Mouse (Mus musculus): ENCODE results near the gene Ephb1. TPM values are rescaled to one million over a fixed set of nuclear protein-coding genes. Genes with fewer than 3 reads are reported as not detected.

The Ephb1 gene
- polyA plus RNA-seq, 1 experiment from 2014 or later: 0.66 TPM

- Histone ChIP-seq H3K36me3 (no peaks in the 10 kb centered on the region), H3K4me2 (no peak overlapping the region), H3K9me3 (replicated peaks) (no peaks in the 10 kb centered on the region), H3K4me1 (replicated peaks) (no peaks in the 10 kb centered on the region), H3K4me3 (no peak overlapping the region), H3K9ac (no peak overlapping the region), H3K27ac (ENCODE audit: poor library complexity, severe bottlenecking) (no peak overlapping the region), H3K27me3 (replicated peaks) (no peaks in the 10 kb centered on the region)
- WGBS: 97% methylated on average over 4 of the region's 4 CpGs
- ATAC-seq (ENCODE audit: insufficient number of reproducible peaks, low FRiP score): no peak
Measured at GRCm38 (mm10) chr9:101976884-101977465, 377.5 kb downstream of the Ephb1 start.

- no peaks in the 10 kb centered on the region for H3K9me3 ChIP-seq (replicated peaks)
- H3K4me2 ChIP-seq: no peak overlapping the region
- no peak for ATAC-seq (ENCODE audit: insufficient number of reproducible peaks, low FRiP score)
- no peak overlapping the region for H3K4me3 ChIP-seq
- H3K27me3 ChIP-seq (replicated peaks): no peaks in the 10 kb centered on the region; the same call in 1 of the 2 replicates
- H3K4me1 ChIP-seq (replicated peaks): 0 out of 2 replicates have a peak, but pooled peaks cover 2% of the 10 kb centered on the region
- no peak overlapping the region for H3K9ac ChIP-seq
- no peaks in the 10 kb centered on the region for H3K36me3 ChIP-seq
- no peak overlapping the region for H3K27ac ChIP-seq (ENCODE audit: poor library complexity, severe bottlenecking)
- WGBS: 56% methylated on average over 8 of the region's 8 CpGs
Measured at GRCm38 (mm10) chr9:101972314-101972713, 382.2 kb downstream of the Ephb1 start.

GRCm38 (mm10) chr9:101971806-101972205, 382.7 kb downstream of the Ephb1 start:
- H3K9me3 ChIP-seq (replicated peaks): no peaks in the 10 kb centered on the region
- WGBS: 22% methylated on average over 6 of the region's 6 CpGs
- no peak overlapping the region for H3K4me3 ChIP-seq
- no peak for ATAC-seq (ENCODE audit: insufficient number of reproducible peaks, low FRiP score)
- H3K9ac ChIP-seq: no peak overlapping the region
- no peaks in the 10 kb centered on the region; the same call in 1 of the 2 replicates for H3K27me3 ChIP-seq (replicated peaks)
- H3K4me2 ChIP-seq: no peak overlapping the region
- no peaks in the 10 kb centered on the region for H3K36me3 ChIP-seq
- 0 out of 2 replicates have a peak, but pooled peaks cover 2% of the 10 kb centered on the region for H3K4me1 ChIP-seq (replicated peaks)
- no peak overlapping the region for H3K27ac ChIP-seq (ENCODE audit: poor library complexity, severe bottlenecking)

- Histone ChIP-seq H3K4me1 (replicated peaks) (no peaks in the 10 kb centered on the region), H3K27me3 (replicated peaks) (peaks cover 4% of the 10 kb centered on the region; the same call in 1 of the 2 replicates), H3K9me3 (replicated peaks) (no peaks in the 10 kb centered on the region), H3K27ac (ENCODE audit: poor library complexity, severe bottlenecking) (no peak overlapping the region), H3K36me3 (no peaks in the 10 kb centered on the region), H3K4me2 (no peak overlapping the region), H3K4me3 (no peak overlapping the region), H3K9ac (no peak overlapping the region)
- no peak for ATAC-seq (ENCODE audit: insufficient number of reproducible peaks, low FRiP score)
- 42% methylated on average over 4 of the region's 4 CpGs for WGBS
Measured at GRCm38 (mm10) chr9:101956228-101956627, 398.3 kb downstream of the Ephb1 start.

GRCm38 (mm10) chr9:101954529-101954928, 400.0 kb downstream of the Ephb1 start:
- no peaks in the 10 kb centered on the region for H3K4me1 ChIP-seq (replicated peaks)
- no peak overlapping the region for H3K4me2 ChIP-seq
- ATAC-seq (ENCODE audit: insufficient number of reproducible peaks, low FRiP score): no peak
- no peak overlapping the region for H3K27ac ChIP-seq (ENCODE audit: poor library complexity, severe bottlenecking)
- 66% methylated on average over 4 of the region's 4 CpGs for WGBS
- H3K27me3 ChIP-seq (replicated peaks): peaks cover 4% of the 10 kb centered on the region; the same call in 1 of the 2 replicates
- no peaks in the 10 kb centered on the region for H3K9me3 ChIP-seq (replicated peaks)
- H3K36me3 ChIP-seq: no peaks in the 10 kb centered on the region
- H3K9ac ChIP-seq: no peak overlapping the region
- no peak overlapping the region for H3K4me3 ChIP-seq

- H3K27me3 ChIP-seq (replicated peaks): no peaks in the 10 kb centered on the region; the same call in 1 of the 2 replicates
- no peak overlapping the region for H3K4me2 ChIP-seq
- H3K9ac ChIP-seq: no peak overlapping the region
- H3K36me3 ChIP-seq: no peaks in the 10 kb centered on the region
- WGBS: 25% methylated on average over 3 of the region's 3 CpGs
- H3K9me3 ChIP-seq (replicated peaks): no peaks in the 10 kb centered on the region
- no peak for ATAC-seq (ENCODE audit: insufficient number of reproducible peaks, low FRiP score)
- H3K4me1 ChIP-seq (replicated peaks): no peaks in the 10 kb centered on the region
- H3K27ac ChIP-seq (ENCODE audit: poor library complexity, severe bottlenecking): no peak overlapping the region
- H3K4me3 ChIP-seq: no peak overlapping the region
Measured at GRCm38 (mm10) chr9:101950101-101950500, 404.4 kb downstream of the Ephb1 start.

- ATAC-seq (ENCODE audit: insufficient number of reproducible peaks, low FRiP score): no peak
- Histone ChIP-seq H3K9ac (no peak overlapping the region), H3K4me3 (no peak overlapping the region), H3K4me1 (replicated peaks) (no peaks in the 10 kb centered on the region), H3K27ac (ENCODE audit: poor library complexity, severe bottlenecking) (no peak overlapping the region), H3K27me3 (replicated peaks) (peaks cover 2% of the 10 kb centered on the region; the same call in 1 of the 2 replicates), H3K9me3 (replicated peaks) (no peaks in the 10 kb centered on the region), H3K4me2 (no peak overlapping the region), H3K36me3 (no peaks in the 10 kb centered on the region)
- 75% methylated on average over 4 of the region's 4 CpGs for WGBS
Measured at GRCm38 (mm10) chr9:101945814-101946213, 408.7 kb downstream of the Ephb1 start.

- Histone ChIP-seq H3K4me1 (replicated peaks) (no peaks in the 10 kb centered on the region), H3K9me3 (replicated peaks) (no peaks in the 10 kb centered on the region), H3K27me3 (replicated peaks) (peaks cover 2% of the 10 kb centered on the region; the same call in 1 of the 2 replicates), H3K4me3 (no peak overlapping the region), H3K36me3 (no peaks in the 10 kb centered on the region), H3K9ac (no peak overlapping the region), H3K4me2 (no peak overlapping the region), H3K27ac (ENCODE audit: poor library complexity, severe bottlenecking) (no peak overlapping the region)
- WGBS: 65% methylated on average over 7 of the region's 7 CpGs
- ATAC-seq (ENCODE audit: insufficient number of reproducible peaks, low FRiP score): no peak
Measured at GRCm38 (mm10) chr9:101945326-101945725, 409.2 kb downstream of the Ephb1 start.

GRCm38 (mm10) chr9:101942058-101942669, 412.3 kb downstream of the Ephb1 start:
- ATAC-seq (ENCODE audit: insufficient number of reproducible peaks, low FRiP score): no peak
- WGBS: 79% methylated on average over 9 of the region's 9 CpGs
- no peak overlapping the region for H3K9ac ChIP-seq
- H3K4me2 ChIP-seq: no peak overlapping the region
- H3K9me3 ChIP-seq (replicated peaks): no peaks in the 10 kb centered on the region
- peaks cover 2% of the 10 kb centered on the region; the same call in 1 of the 2 replicates for H3K27me3 ChIP-seq (replicated peaks)
- no peak overlapping the region for H3K4me3 ChIP-seq
- H3K27ac ChIP-seq (ENCODE audit: poor library complexity, severe bottlenecking): no peak overlapping the region
- H3K4me1 ChIP-seq (replicated peaks): no peaks in the 10 kb centered on the region
- no peaks in the 10 kb centered on the region for H3K36me3 ChIP-seq

GRCm38 (mm10) chr9:101940182-101940581, 414.3 kb downstream of the Ephb1 start:
- no peak overlapping the region for H3K9ac ChIP-seq
- H3K36me3 ChIP-seq: no peaks in the 10 kb centered on the region
- 53% methylated on average over 3 of the region's 3 CpGs for WGBS
- 0 out of 2 replicates have a peak, but pooled peaks cover 2% of the 10 kb centered on the region for H3K27me3 ChIP-seq (replicated peaks)
- ATAC-seq (ENCODE audit: insufficient number of reproducible peaks, low FRiP score): no peak
- no peak overlapping the region for H3K27ac ChIP-seq (ENCODE audit: poor library complexity, severe bottlenecking)
- no peaks in the 10 kb centered on the region for H3K9me3 ChIP-seq (replicated peaks)
- H3K4me3 ChIP-seq: no peak overlapping the region
- no peak overlapping the region for H3K4me2 ChIP-seq
- no peaks in the 10 kb centered on the region for H3K4me1 ChIP-seq (replicated peaks)

GRCm38 (mm10) chr9:101939006-101939405, 415.5 kb downstream of the Ephb1 start:
- H3K9me3 ChIP-seq (replicated peaks): no peaks in the 10 kb centered on the region
- H3K9ac ChIP-seq: no peak overlapping the region
- no peak for ATAC-seq (ENCODE audit: insufficient number of reproducible peaks, low FRiP score)
- 45% methylated on average over 5 of the region's 5 CpGs for WGBS
- no peaks in the 10 kb centered on the region for H3K27me3 ChIP-seq (replicated peaks)
- H3K27ac ChIP-seq (ENCODE audit: poor library complexity, severe bottlenecking): no peak overlapping the region
- H3K4me1 ChIP-seq (replicated peaks): no peaks in the 10 kb centered on the region
- no peak overlapping the region for H3K4me3 ChIP-seq
- no peak overlapping the region for H3K4me2 ChIP-seq
- H3K36me3 ChIP-seq: no peaks in the 10 kb centered on the region
